9 mouse cellular contexts compared by ENCODE assay signal in genomic region chr17:29249512-29249911, GRCm38 (mm10). TPM values are rescaled to one million over a fixed set of nuclear protein-coding genes. Genes with fewer than 3 reads are reported as not detected.
DNase-seq lines count a peak whose midpoint lies in the region; ATAC-seq lines count a peak whose summit lies in the region.
"Had no signal": no experiment of that assay in that cellular context is flagged by ENCODE, and none has a peak within 500 bp of the region (broad histone marks: within the 10 kb centered on the region; RNA-seq: fewer than 3 reads in every experiment).

No protein-coding gene starts in this region.

- H3K4me3 ChIP-seq in heart, embryonic 12.5 days, result no peak overlapping the region
- no peak overlapping the region for H3K4me3 ChIP-seq in hindbrain, embryonic 14.5 days (replicated peaks; ENCODE audit: low read length)
- H3K4me3 ChIP-seq: myocyte had no signal

- intact Hi-C loops in heart, postnatal 25 days (cut with DNase I), result no loop called here

- 52% methylated on average over 9 of the region's 9 CpGs for WGBS in heart, embryonic 12.5 days
- 54% methylated on average over 9 of the region's 9 CpGs for WGBS in hindbrain, embryonic 14.5 days

- DNase-seq in heart, postnatal 25 days (ENCODE audit: low spot score), result no peak
- peak; percentile 46 for DNase-seq in urinary bladder, postnatal 14 days (ENCODE audit: low spot score)
- no peak for DNase-seq in urinary bladder, adult 2 months (ENCODE audit: low spot score)
- peak; percentile 84 for DNase-seq in heart, postnatal 4 days
- DNase-seq in splenic B cell, adult 2 months (ENCODE audit: low read depth, low spot score), result peak; percentile 64
- no peak for DNase-seq in hindbrain, embryonic 14.5 days (ENCODE audit: low spot score)
- no peak for DNase-seq in layer of hippocampus, adult 18-20 months (ENCODE audit: low spot score in 2 of 2)

- H3K27ac ChIP-seq in heart, embryonic 12.5 days (ENCODE audit: poor library complexity, severe bottlenecking), result peak overlapping the region; percentile 30
- no peak overlapping the region for H3K27ac ChIP-seq in hindbrain, embryonic 14.5 days

- H3K9me3 ChIP-seq in heart, embryonic 12.5 days (replicated peaks), result no peaks in the 10 kb centered on the region
- H3K9me3 ChIP-seq in hindbrain, embryonic 14.5 days (ENCODE audit: control insufficient read depth, low read length), result no peaks in the 10 kb centered on the region

- H3K27me3 ChIP-seq in heart, embryonic 12.5 days (replicated peaks), result no peaks in the 10 kb centered on the region
- H3K27me3 ChIP-seq in splenic B cell, adult 2 months (ENCODE audit: control insufficient read depth, insufficient read depth, low read length, poor library complexity, severe bottlenecking), result no peaks in the 10 kb centered on the region
- H3K27me3 ChIP-seq in hindbrain, embryonic 14.5 days (ENCODE audit: control insufficient read depth, insufficient read depth, low read length), result no peaks in the 10 kb centered on the region

- H3K36me3 ChIP-seq in heart, embryonic 12.5 days, result peaks cover 37% of the 10 kb centered on the region
- peaks cover 3% of the 10 kb centered on the region for H3K36me3 ChIP-seq in splenic B cell, adult 2 months (ENCODE audit: control insufficient read depth, insufficient read depth, low read length, poor library complexity, severe bottlenecking)
- peaks cover 35% of the 10 kb centered on the region for H3K36me3 ChIP-seq in hindbrain, embryonic 14.5 days (replicated peaks; ENCODE audit: control insufficient read depth, insufficient read depth)

- H3K4me2 ChIP-seq in heart, embryonic 12.5 days, result no peak overlapping the region
- no peak overlapping the region for H3K4me2 ChIP-seq in hindbrain, embryonic 14.5 days (replicated peaks)

- H3K4me1 ChIP-seq in heart, embryonic 12.5 days (replicated peaks), result peaks cover 86% of the 10 kb centered on the region
- peaks cover 19% of the 10 kb centered on the region for H3K4me1 ChIP-seq in hindbrain, embryonic 14.5 days (replicated peaks; ENCODE audit: control insufficient read depth, insufficient read depth, low read length)

- H3K9ac ChIP-seq in heart, embryonic 12.5 days, result peak overlapping the region; percentile 25; the same call in 1 of the 2 replicates
- no peak overlapping the region for H3K9ac ChIP-seq in hindbrain, embryonic 14.5 days

- ATAC-seq in heart, embryonic 12.5 days (ENCODE audit: insufficient number of reproducible peaks, low FRiP score), result no peak
- ATAC-seq in hindbrain, embryonic 14.5 days (ENCODE audit: low FRiP score), result no peak

RNA-seq across cellular contexts. Expression of gene Cpne5, which starts 11.5 kb away (rescaled TPM):
- 20.4 and 24.1 TPM in 2 replicates for polyA plus RNA-seq in heart, embryonic 12.5 days (2016; fragmentation: Nextera tagmentation; extraction: Ambion mirVana)
- total RNA-seq in heart, postnatal 25 days (2021), result 1 to 10 TPM; 5.1 to 5.6 TPM
- 0.56 and 1.0 TPM in 2 replicates for polyA plus RNA-seq in urinary bladder, adult 2 months (2012; rRNA removed)
- 1 to 10 TPM; 5.9 to 8.4 TPM for total RNA-seq in heart, postnatal 4 days (2021)
- 38.1 and 42.8 TPM in 2 replicates for polyA plus RNA-seq in hindbrain, embryonic 14.5 days (2014; fragmentation: Nextera tagmentation; extraction: Ambion mirVana)
- total RNA-seq in layer of hippocampus, adult 18-20 months (2021), result 10 to 100 TPM; 37.5 to 37.8 TPM

RNA-seq across cellular contexts. Expression of gene Ppil1, which starts 14.5 kb away (rescaled TPM):
- polyA plus RNA-seq in heart, embryonic 12.5 days (2016; fragmentation: Nextera tagmentation; extraction: Ambion mirVana), result 101 and 112 TPM in 2 replicates
- total RNA-seq in heart, postnatal 25 days (2021), result 10 to 100 TPM; 29.0 to 29.6 TPM
- 27.9 and 31.3 TPM in 2 replicates for polyA plus RNA-seq in urinary bladder, adult 2 months (2012; rRNA removed)
- 10 to 100 TPM; 39.5 to 39.6 TPM for total RNA-seq in heart, postnatal 4 days (2021)
- 101 TPM in 2 replicates for polyA plus RNA-seq in hindbrain, embryonic 14.5 days (2014; fragmentation: Nextera tagmentation; extraction: Ambion mirVana)
- total RNA-seq in layer of hippocampus, adult 18-20 months (2021), result 10 to 100 TPM; 16.2 to 18.4 TPM

RNA-seq across cellular contexts. Expression of gene BC004004, which starts 19.1 kb away (rescaled TPM):
- polyA plus RNA-seq in heart, embryonic 12.5 days (2016; fragmentation: Nextera tagmentation; extraction: Ambion mirVana), result 80.0 and 87.6 TPM in 2 replicates
- total RNA-seq in heart, postnatal 25 days (2021), result 100 to 1,000 TPM; 192 to 222 TPM
- 94.6 and 101 TPM in 2 replicates for polyA plus RNA-seq in urinary bladder, adult 2 months (2012; rRNA removed)
- total RNA-seq in heart, postnatal 4 days (2021), result 100 to 1,000 TPM; 158 to 161 TPM
- polyA plus RNA-seq in hindbrain, embryonic 14.5 days (2014; fragmentation: Nextera tagmentation; extraction: Ambion mirVana), result 126 and 131 TPM in 2 replicates
- total RNA-seq in layer of hippocampus, adult 18-20 months (2021), result 10 to 100 TPM; 84.9 to 94.4 TPM

Comparison
In these comparisons a context has a peak if more than half of its experiments do, and no peak if none do; other contexts are left out.
1. DNase-seq: peak in urinary bladder, postnatal 14 days (single experiment), heart, postnatal 4 days (single experiment) and splenic B cell, adult 2 months (single experiment); none in heart, postnatal 25 days (single experiment), urinary bladder, adult 2 months (single experiment), hindbrain, embryonic 14.5 days (single experiment) and layer of hippocampus, adult 18-20 months (0 of 2).
2. RNA of gene Cpne5, which starts 11.5 kb away (total RNA-seq): 37.5 to 37.8 TPM in layer of hippocampus, adult 18-20 months; 5.9 to 8.4 TPM in heart, postnatal 4 days and 5.1 to 5.6 TPM in heart, postnatal 25 days; every median in the first group is over 4 times any median in the second.